Mouse (Mus musculus) liver, embryonic 15.5 days (tissue): ENCODE results near the gene Gm20479. TPM values are rescaled to one million over a fixed set of nuclear protein-coding genes. Genes with fewer than 3 reads are reported as not detected.

ENCODE experiments used
- ATAC-seq: fragments of 200-750 bp; cut with Nextera tagmentation; 2 replicates; pipeline ENCODE4 v1.8.0; 2017; ENCODE audit warnings: moderate number of reproducible peaks, mild to moderate bottlenecking, moderate library complexity; ENCODE audit not compliant: insufficient read depth
- H3K27ac ChIP-seq: fragments of 300-500 bp; sonication (generic); replicated peaks from 2 replicates; pipeline ENCODE4 v1.5.1; 2015; ENCODE audit warnings: mild to moderate bottlenecking, inconsistent platforms
- H3K27me3 ChIP-seq: fragments of 300-500 bp; sonication (generic); 2 replicates; pipeline ENCODE4 v1.6.1; 2015; ENCODE audit warnings: mild to moderate bottlenecking, inconsistent platforms
- H3K36me3 ChIP-seq: fragments of 300-500 bp; sonication (generic); replicated peaks from 2 replicates; pipeline ENCODE4 v1.6.1; 2015; ENCODE audit warnings: moderate library complexity, mild to moderate bottlenecking, inconsistent platforms
- H3K4me1 ChIP-seq: fragments of 300-500 bp; sonication (generic); replicated peaks from 2 replicates; pipeline ENCODE4 v1.6.1; 2015; ENCODE audit warnings: inconsistent platforms
- H3K4me2 ChIP-seq: fragments of 300-500 bp; sonication (generic); 2 replicates; pipeline ENCODE4 v1.6.1; 2015; ENCODE audit warnings: moderate library complexity, mild to moderate bottlenecking, inconsistent platforms
- H3K4me3 ChIP-seq: fragments of 300-500 bp; sonication (generic); replicated peaks from 2 replicates; pipeline ENCODE4 v1.5.1; 2015; ENCODE audit warnings: mild to moderate bottlenecking, inconsistent platforms
- H3K9ac ChIP-seq: fragments of 300-500 bp; sonication (generic); 2 replicates; pipeline ENCODE4 v1.6.1; 2015; ENCODE audit warnings: moderate library complexity, mild to moderate bottlenecking, inconsistent platforms
- H3K9me3 ChIP-seq: fragments of 300-500 bp; sonication (generic); replicated peaks from 2 replicates; pipeline ENCODE4 v1.6.1; 2016; ENCODE audit warnings: inconsistent platforms
- WGBS: fragments of 180-500 bp; shearing (Covaris S2); methylation state at CpG from one replicate; pipeline ENCODE4 v1.1.7; 2015; ENCODE audit warnings: mixed read lengths; ENCODE audit not compliant: insufficient replicate concordance; 5-methylcytosine and 5-hydroxymethylcytosine counted together
- polyA plus RNA-seq: library from polyadenylated mRNA; unstranded; fragments of >200 nt; fragmentation: Nextera tagmentation; extraction: Ambion mirVana; gene quantifications from 2 replicates; pipeline ENCODE4 v1.2.1, GENCODE M21; 2015

The Gm20479 gene
- polyA plus RNA-seq, 1 experiment from 2014 or later: 0.28 TPM

- 51% methylated on average over 6 of the region's 6 CpGs for WGBS
- Histone ChIP-seq H3K4me3 (no peak overlapping the region), H3K27ac (no peak overlapping the region), H3K36me3 (no peaks in the 10 kb centered on the region), H3K9me3 (no peaks in the 10 kb centered on the region), H3K4me2 (no peak overlapping the region), H3K4me1 (peaks cover 1% of the 10 kb centered on the region), H3K27me3 (peaks cover 55% of the 10 kb centered on the region), H3K9ac (no peak overlapping the region)
- no peak for ATAC-seq
Observed at GRCm38 (mm10) chr7:27389213-27389612, 32.0 kb upstream of the Gm20479 start.

- no peak for ATAC-seq
- peaks cover 14% of the 10 kb centered on the region for H3K4me1 ChIP-seq
- H3K4me3 ChIP-seq: no peak overlapping the region
- no peak overlapping the region for H3K4me2 ChIP-seq
- H3K27me3 ChIP-seq: peaks cover 32% of the 10 kb centered on the region
- no peak overlapping the region for H3K9ac ChIP-seq
- 37% methylated on average over 4 of the region's 4 CpGs for WGBS
- H3K9me3 ChIP-seq: no peaks in the 10 kb centered on the region
- no peak overlapping the region for H3K27ac ChIP-seq
- no peaks in the 10 kb centered on the region for H3K36me3 ChIP-seq
Observed at GRCm38 (mm10) chr7:27384731-27385130, 27.5 kb upstream of the Gm20479 start.

GRCm38 (mm10) chr7:27384134-27384533, 26.9 kb upstream of the Gm20479 start:
- 69% methylated on average over 5 of the region's 5 CpGs for WGBS
- Histone ChIP-seq H3K27me3 (peaks cover 35% of the 10 kb centered on the region), H3K9me3 (no peaks in the 10 kb centered on the region), H3K27ac (no peak overlapping the region), H3K4me3 (no peak overlapping the region), H3K9ac (no peak overlapping the region), H3K4me1 (peaks cover 14% of the 10 kb centered on the region), H3K36me3 (no peaks in the 10 kb centered on the region), H3K4me2 (no peak overlapping the region)
- ATAC-seq: no peak

GRCm38 (mm10) chr7:27383233-27383632, 26.0 kb upstream of the Gm20479 start:
- 36% methylated on average over 1 of the region's 1 CpGs for WGBS
- ATAC-seq: no peak
- H3K27ac ChIP-seq: peak overlapping the region; percentile 53
- no peak overlapping the region for H3K9ac ChIP-seq
- H3K4me1 ChIP-seq: peaks cover 14% of the 10 kb centered on the region
- H3K27me3 ChIP-seq: peaks cover 36% of the 10 kb centered on the region
- no peaks in the 10 kb centered on the region for H3K9me3 ChIP-seq
- no peaks in the 10 kb centered on the region for H3K36me3 ChIP-seq
- H3K4me2 ChIP-seq: 0 out of 2 replicates have a peak overlapping the region, but pooled peaks have one; percentile 2
- H3K4me3 ChIP-seq: no peak overlapping the region

GRCm38 (mm10) chr7:27381560-27381959, 24.3 kb upstream of the Gm20479 start:
- ATAC-seq: no peak
- Histone ChIP-seq H3K4me2 (no peak overlapping the region), H3K9ac (no peak overlapping the region), H3K27me3 (peaks cover 52% of the 10 kb centered on the region), H3K4me3 (no peak overlapping the region), H3K27ac (no peak overlapping the region), H3K36me3 (no peaks in the 10 kb centered on the region), H3K9me3 (no peaks in the 10 kb centered on the region), H3K4me1 (peaks cover 14% of the 10 kb centered on the region)
- 49% methylated on average over 4 of the region's 4 CpGs for WGBS

GRCm38 (mm10) chr7:27381009-27381408, 23.8 kb upstream of the Gm20479 start:
- H3K4me3 ChIP-seq: no peak overlapping the region
- WGBS: 15% methylated on average over 1 of the region's 1 CpGs
- ATAC-seq: no peak
- peaks cover 58% of the 10 kb centered on the region for H3K27me3 ChIP-seq
- no peak overlapping the region for H3K9ac ChIP-seq
- H3K27ac ChIP-seq: no peak overlapping the region
- no peak overlapping the region for H3K4me2 ChIP-seq
- H3K9me3 ChIP-seq: no peaks in the 10 kb centered on the region
- no peaks in the 10 kb centered on the region for H3K36me3 ChIP-seq
- peaks cover 14% of the 10 kb centered on the region for H3K4me1 ChIP-seq

GRCm38 (mm10) chr7:27379836-27380235, 22.6 kb upstream of the Gm20479 start:
- Histone ChIP-seq H3K27me3 (peaks cover 59% of the 10 kb centered on the region), H3K4me1 (peaks cover 14% of the 10 kb centered on the region), H3K4me2 (no peak overlapping the region), H3K27ac (no peak overlapping the region), H3K9ac (no peak overlapping the region), H3K4me3 (no peak overlapping the region), H3K9me3 (no peaks in the 10 kb centered on the region), H3K36me3 (no peaks in the 10 kb centered on the region)
- WGBS: 73% methylated on average over 6 of the region's 6 CpGs
- no peak for ATAC-seq

- H3K4me2 ChIP-seq: no peak overlapping the region
- 17% methylated on average over 4 of the region's 4 CpGs for WGBS
- H3K27ac ChIP-seq: no peak overlapping the region
- no peaks in the 10 kb centered on the region for H3K36me3 ChIP-seq
- no peak overlapping the region for H3K9ac ChIP-seq
- H3K4me3 ChIP-seq: no peak overlapping the region
- no peaks in the 10 kb centered on the region for H3K9me3 ChIP-seq
- H3K27me3 ChIP-seq: peaks cover 62% of the 10 kb centered on the region
- ATAC-seq: no peak
- peaks cover 6% of the 10 kb centered on the region for H3K4me1 ChIP-seq
Observed at GRCm38 (mm10) chr7:27378431-27378830, 21.2 kb upstream of the Gm20479 start.

- peaks cover 86% of the 10 kb centered on the region for H3K27me3 ChIP-seq
- ATAC-seq: no peak
- 2% methylated on average over 22 of the region's 22 CpGs for WGBS
- 0 out of 2 replicates have a peak, but pooled peaks cover 4% of the 10 kb centered on the region for H3K4me1 ChIP-seq
- H3K27ac ChIP-seq: no peak overlapping the region
- no peaks in the 10 kb centered on the region for H3K9me3 ChIP-seq
- H3K36me3 ChIP-seq: no peaks in the 10 kb centered on the region
- no peak overlapping the region for H3K4me2 ChIP-seq
- no peak overlapping the region for H3K4me3 ChIP-seq
- H3K9ac ChIP-seq: no peak overlapping the region
Observed at GRCm38 (mm10) chr7:27375274-27375673, 18.1 kb upstream of the Gm20479 start.

GRCm38 (mm10) chr7:27371715-27372462, 14.7 kb upstream of the Gm20479 start:
- no peak for ATAC-seq
- no peak overlapping the region for H3K4me2 ChIP-seq
- WGBS: 7% methylated on average over 44 of the region's 44 CpGs
- no peaks in the 10 kb centered on the region for H3K36me3 ChIP-seq
- H3K4me3 ChIP-seq: no peak overlapping the region
- no peak overlapping the region for H3K27ac ChIP-seq
- no peaks in the 10 kb centered on the region for H3K9me3 ChIP-seq
- H3K4me1 ChIP-seq: peaks cover 12% of the 10 kb centered on the region; the same call in 1 of the 2 replicates
- no peak overlapping the region for H3K9ac ChIP-seq
- peaks cover 98% of the 10 kb centered on the region for H3K27me3 ChIP-seq

- no peaks in the 10 kb centered on the region for H3K36me3 ChIP-seq
- no peak for ATAC-seq
- no peaks in the 10 kb centered on the region for H3K9me3 ChIP-seq
- no peak overlapping the region for H3K27ac ChIP-seq
- H3K4me1 ChIP-seq: peaks cover 16% of the 10 kb centered on the region; the same call in 1 of the 2 replicates
- 61% methylated on average over 19 of the region's 19 CpGs for WGBS
- H3K4me3 ChIP-seq: no peak overlapping the region
- peaks cover 100% of the 10 kb centered on the region for H3K27me3 ChIP-seq
- H3K4me2 ChIP-seq: no peak overlapping the region
- no peak overlapping the region for H3K9ac ChIP-seq
Observed at GRCm38 (mm10) chr7:27369111-27369510, 11.9 kb upstream of the Gm20479 start.

- no peak for ATAC-seq
- WGBS: 5% methylated on average over 11 of the region's 11 CpGs
- no peaks in the 10 kb centered on the region for H3K9me3 ChIP-seq
- no peaks in the 10 kb centered on the region for H3K36me3 ChIP-seq
- peaks cover 100% of the 10 kb centered on the region for H3K27me3 ChIP-seq
- no peak overlapping the region for H3K4me2 ChIP-seq
- H3K4me3 ChIP-seq: no peak overlapping the region
- H3K4me1 ChIP-seq: peaks cover 21% of the 10 kb centered on the region; the same call in 1 of the 2 replicates
- no peak overlapping the region for H3K27ac ChIP-seq
- no peak overlapping the region for H3K9ac ChIP-seq
Observed at GRCm38 (mm10) chr7:27367976-27368375, 10.8 kb upstream of the Gm20479 start.
